Comparison of ENCODE assay signal across 17 mouse cellular contexts in genomic region chr10:102074541-102075398, GRCm38 (mm10).
DNase-seq lines count a peak whose midpoint lies in the region; ATAC-seq lines count a peak whose summit lies in the region.
"Had no signal": no experiment of that assay in that cellular context is flagged by ENCODE, and none has a peak within 500 bp of the region (broad histone marks: within the 10 kb centered on the region; RNA-seq: fewer than 3 reads in every experiment).

No protein-coding gene starts in this region.

- no peaks in the 10 kb centered on the region for H3K4me1 ChIP-seq in liver, embryonic 11.5 days (replicated peaks; ENCODE audit: control insufficient read depth, insufficient read depth, low read length)
- H3K4me1 ChIP-seq in liver, embryonic 12.5 days = no peaks in the 10 kb centered on the region
- H3K4me1 ChIP-seq: hindbrain, embryonic 15.5 days had no signal

- no peaks in the 10 kb centered on the region for H3K27me3 ChIP-seq in liver, embryonic 11.5 days (replicated peaks; ENCODE audit: control insufficient read depth, insufficient read depth, low read length)
- H3K27me3 ChIP-seq in liver, embryonic 12.5 days (replicated peaks) = no peaks in the 10 kb centered on the region
- H3K27me3 ChIP-seq: hindbrain, embryonic 15.5 days had no signal

- no peak overlapping the region for H3K4me2 ChIP-seq in liver, embryonic 11.5 days
- no peak overlapping the region for H3K4me2 ChIP-seq in liver, embryonic 12.5 days
- H3K4me2 ChIP-seq: hindbrain, embryonic 15.5 days had no signal

- H3K4me3 ChIP-seq in liver, embryonic 11.5 days (ENCODE audit: low read depth, low read length) = no peak overlapping the region
- no peak overlapping the region for H3K4me3 ChIP-seq in liver, embryonic 12.5 days
- H3K4me3 ChIP-seq: heart, adult 2 months; hindbrain, embryonic 15.5 days had no signal

- DNase-seq in embryo, embryonic 10.5 days (ENCODE audit: low spot score) = peak; percentile 10
- no peak for DNase-seq in embryo, embryonic 10 days (ENCODE audit: low spot score)
- DNase-seq in liver, embryonic 11.5 days (ENCODE audit: low spot score) = no peak
- DNase-seq in retina, embryonic 14.5 days (ENCODE audit: low spot score) = peak; percentile 45
- DNase-seq in cerebellum, adult 11 months = no peak
- DNase-seq in frontal cortex, postnatal 10 days (ENCODE audit: low spot score in 2 of 2) = no peak
- DNase-seq: adrenal gland, adult 8-10 months; cerebellum, adult 11-12 months; gastrocnemius, postnatal 14 days; heart, adult 2 months; kidney, adult 18-20 months; kidney, postnatal 14 days; layer of hippocampus, adult 9-11 months; liver, postnatal 0 days had no signal

- H3K27ac ChIP-seq in liver, embryonic 11.5 days (ENCODE audit: low read depth, low read length) = no peak overlapping the region
- H3K27ac ChIP-seq in liver, embryonic 12.5 days = no peak overlapping the region
- H3K27ac ChIP-seq: heart, adult 2 months; hindbrain, embryonic 15.5 days had no signal

- no peaks in the 10 kb centered on the region for H3K36me3 ChIP-seq in liver, embryonic 11.5 days (ENCODE audit: control insufficient read depth, insufficient read depth, low read length)
- H3K36me3 ChIP-seq in liver, embryonic 12.5 days = no peaks in the 10 kb centered on the region
- H3K36me3 ChIP-seq: hindbrain, embryonic 15.5 days had no signal

- peak; percentile 62 for ATAC-seq in liver, embryonic 11.5 days (replicated peaks; ENCODE audit: low FRiP score)
- ATAC-seq in liver, embryonic 12.5 days = no peak
- ATAC-seq in megakaryocyte-erythroid progenitor cell, adult 5-6 weeks (replicated peaks; ENCODE audit: low FRiP score, low TSS enrichment, poor library complexity, severe bottlenecking) = peak; percentile 79
- ATAC-seq: liver, postnatal 0 days had no signal

- no peaks in the 10 kb centered on the region for H3K9me3 ChIP-seq in liver, embryonic 11.5 days (ENCODE audit: control insufficient read depth, low read length)
- H3K9me3 ChIP-seq in liver, embryonic 12.5 days (replicated peaks) = no peaks in the 10 kb centered on the region
- H3K9me3 ChIP-seq: hindbrain, embryonic 15.5 days had no signal

- no peak overlapping the region for H3K9ac ChIP-seq in liver, embryonic 11.5 days (ENCODE audit: low read depth, low read length)
- H3K9ac ChIP-seq in liver, embryonic 12.5 days = no peak overlapping the region
- H3K9ac ChIP-seq: hindbrain, embryonic 15.5 days; liver, postnatal 0 days had no signal

Comparison
In these comparisons a context has a peak if more than half of its experiments do, and no peak if none do; other contexts are left out.
1. DNase-seq: peak in embryo, embryonic 10.5 days (single experiment) and retina, embryonic 14.5 days (single experiment); none in embryo, embryonic 10 days (single experiment), liver, embryonic 11.5 days (single experiment), cerebellum, adult 11 months (single experiment) and frontal cortex, postnatal 10 days (0 of 2).